Mouse (Mus musculus) yolk sac, embryonic 10.5 days (tissue): ENCODE data around the gene Hectd4.
A peak's percentile ranks its signal among the peaks of the same experiment; 100 is the strongest.
"Not testable (repeated sequence)": the region's sequence is repeated elsewhere in the genome, so short reads cannot be mapped to it uniquely, and the experiment has no call there.

Experiments used
- DNase-seq: peaks from one replicate; pipeline ENCODE4 v3.0.0-alpha.2; 2017; ENCODE audit warnings: low spot score

Gene Hectd4

DNA sequence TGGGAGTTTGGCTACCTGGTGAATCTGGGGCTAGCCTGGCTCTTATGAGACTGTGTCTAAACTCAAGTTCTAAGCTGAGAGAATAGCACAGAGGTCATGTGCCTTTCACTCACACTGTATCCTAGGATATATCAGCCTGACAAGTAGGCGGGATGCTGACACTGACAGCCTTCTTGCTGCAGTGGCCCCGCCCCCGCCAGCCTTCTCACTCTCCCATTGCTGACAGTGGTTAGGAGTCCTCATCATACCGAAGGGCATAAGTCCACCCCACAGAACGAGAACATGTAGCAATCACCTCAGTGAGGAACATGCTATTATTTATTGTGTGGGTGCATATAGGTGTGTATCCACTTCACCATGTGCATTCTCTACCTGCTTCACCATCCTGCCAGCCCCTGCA, 64.8 kb downstream of the Hectd4 start:
- DNase-seq, result no peak

DNA sequence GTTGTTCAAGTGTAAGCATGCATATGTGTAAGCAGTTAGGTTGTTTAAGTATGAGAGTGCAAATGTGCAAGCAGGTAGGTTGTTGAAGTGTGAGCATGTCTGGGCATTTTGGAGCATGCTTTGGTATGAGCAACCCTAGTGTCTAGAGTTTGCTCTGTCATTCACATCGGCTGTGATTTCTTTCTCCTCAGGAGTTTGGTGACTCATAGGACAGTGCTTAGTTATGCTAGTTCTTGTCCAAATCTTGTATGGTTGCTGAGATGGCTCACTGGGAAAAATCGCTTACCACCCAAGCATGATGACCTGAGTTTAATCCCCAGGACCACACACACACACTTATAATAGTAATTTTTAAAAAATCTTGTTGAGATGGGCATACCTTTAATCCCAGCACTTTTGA, 67.2 kb downstream of the Hectd4 start:
- no peak for DNase-seq

GRCm38 (mm10) chr5:121290289-121290688, 70.3 kb downstream of the Hectd4 start:
- no peak for DNase-seq

DNA sequence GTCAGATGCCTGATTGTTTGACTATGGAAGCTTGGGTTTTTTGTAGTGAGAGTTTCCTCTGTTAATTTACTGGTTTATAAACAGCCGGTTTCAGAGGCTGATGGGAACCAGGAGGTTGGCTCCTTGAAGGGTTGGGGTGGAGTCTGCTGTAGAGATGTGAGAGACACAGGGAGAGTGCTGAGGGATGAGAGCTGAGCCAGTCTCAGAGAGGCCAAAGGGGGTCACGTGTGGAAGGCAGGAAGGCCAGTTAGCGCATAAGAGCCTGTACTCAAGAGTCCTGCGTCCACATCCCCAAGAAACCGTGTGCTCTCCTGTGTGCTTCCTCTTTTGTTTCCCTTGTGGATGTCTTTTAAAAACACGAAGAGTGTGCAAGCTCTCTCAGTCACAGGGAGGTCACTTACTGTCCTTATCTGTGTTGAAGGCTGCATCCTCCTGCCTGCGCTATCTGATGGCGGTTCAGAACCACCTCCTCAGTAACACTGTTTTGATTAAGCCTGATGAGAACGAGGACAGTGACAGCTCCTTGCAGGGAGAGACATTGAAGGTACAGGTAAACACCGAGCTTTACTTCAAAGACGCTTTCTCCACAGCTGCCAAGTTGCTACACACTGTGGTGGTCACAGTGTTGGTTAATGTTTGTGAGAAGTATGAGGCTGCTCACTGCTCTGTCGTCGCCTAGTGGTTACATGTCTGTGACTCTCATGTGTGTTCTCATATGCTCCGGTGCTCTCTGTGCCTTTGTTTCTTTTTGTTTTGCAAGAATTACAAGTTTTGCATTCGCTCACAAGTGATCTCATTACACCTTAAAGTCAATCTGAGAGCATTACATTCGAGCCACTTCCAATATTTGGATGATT, 72.5 kb downstream of the Hectd4 start:
- DNase-seq, result peak; percentile 7

GRCm38 (mm10) chr5:121305009-121305408, 85.0 kb downstream of the Hectd4 start:
- no peak for DNase-seq

GRCm38 (mm10) chr5:121307620-121308019, 87.6 kb downstream of the Hectd4 start:
- DNase-seq, result no peak

DNA sequence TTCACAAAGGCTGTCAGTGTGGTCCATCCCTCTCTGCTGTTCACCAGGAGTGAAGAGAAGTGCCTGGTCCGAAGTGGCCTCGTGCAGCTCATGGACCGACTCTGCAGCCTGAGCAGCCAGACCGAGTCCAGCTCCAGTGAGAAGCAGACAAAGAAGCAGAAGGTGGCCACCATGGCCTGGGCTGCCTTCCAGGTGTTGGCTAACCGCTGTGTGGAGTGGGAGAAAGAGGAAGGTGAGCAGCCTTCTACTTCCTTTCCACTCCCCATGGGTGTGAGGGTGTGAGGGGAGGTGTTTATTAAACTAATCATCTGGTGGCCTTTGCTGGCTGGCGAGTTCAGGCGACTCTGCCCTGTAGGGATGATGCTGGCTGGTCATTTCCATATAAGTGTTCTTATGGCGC, 91.6 kb downstream of the Hectd4 start:
- no peak for DNase-seq

- no peak for DNase-seq
Observed at GRCm38 (mm10) chr5:121313764-121314474, 93.9 kb downstream of the Hectd4 start.

DNA sequence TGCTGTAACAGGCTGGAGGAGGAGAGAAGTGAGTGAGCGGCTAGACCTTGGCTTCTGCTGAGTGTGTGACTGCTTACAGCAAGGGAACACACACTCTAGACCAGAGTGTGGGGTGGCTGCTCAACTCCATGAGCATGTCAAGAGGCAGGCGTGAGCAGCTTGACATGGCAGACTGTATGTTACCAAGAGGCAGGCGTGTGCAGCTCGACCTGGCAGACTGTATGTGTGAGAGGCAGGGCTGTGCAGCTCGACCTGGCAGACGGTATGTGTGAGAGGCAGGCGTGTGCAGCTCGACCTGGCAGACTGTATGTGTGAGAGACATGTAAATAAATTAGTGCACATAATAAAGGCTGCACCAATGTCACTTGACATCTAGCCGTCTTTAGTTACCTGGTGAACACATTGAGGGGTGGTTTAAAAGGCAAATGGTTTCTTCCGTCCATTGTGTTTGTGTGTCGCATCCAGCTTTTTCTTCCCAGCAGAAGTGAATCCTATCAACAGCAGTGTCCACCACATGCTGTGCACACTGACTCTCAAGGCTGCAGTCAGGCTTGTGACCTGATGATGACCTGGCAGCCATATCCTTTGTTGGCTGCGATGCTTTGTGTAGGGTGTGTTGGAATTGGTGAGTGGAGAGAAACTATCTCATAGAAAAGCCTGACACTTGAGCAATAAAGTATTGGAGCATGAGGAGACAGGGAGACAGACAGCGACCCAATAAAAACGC, 106.2 kb downstream of the Hectd4 start:
- no peak for DNase-seq

DNA sequence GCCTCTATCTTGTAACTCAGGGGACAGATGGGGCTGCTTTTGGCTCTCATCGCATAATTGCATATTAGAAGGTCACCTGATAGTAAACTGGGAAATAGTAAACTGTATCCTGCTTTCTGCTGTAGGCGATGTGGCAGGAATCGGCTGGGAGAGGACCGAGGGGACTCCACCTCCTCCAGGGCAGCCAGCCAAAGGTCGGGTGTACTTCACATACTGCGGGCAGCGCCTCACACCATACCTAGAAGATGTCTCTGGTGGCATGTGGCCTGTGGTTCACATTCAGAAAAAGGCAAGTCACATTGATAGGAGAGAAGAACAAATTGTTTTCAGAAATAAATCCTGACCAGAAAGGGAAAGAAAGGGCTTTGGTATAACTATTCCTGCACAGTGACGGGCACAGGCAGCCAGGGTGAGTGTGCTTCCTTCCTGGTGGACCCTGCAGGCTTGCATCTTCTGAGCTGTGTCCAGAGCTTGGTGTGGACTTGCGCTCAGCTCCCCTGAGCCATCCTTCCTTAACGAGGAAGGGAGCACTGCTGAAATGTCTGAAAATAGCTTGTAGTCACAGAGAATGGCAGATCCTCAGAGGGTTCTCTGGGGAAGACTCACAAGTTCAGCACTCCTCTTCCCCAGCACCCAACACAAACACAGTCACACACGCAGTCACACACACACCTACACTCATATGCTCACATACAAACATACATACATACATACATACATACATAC, 109.5 kb downstream of the Hectd4 start:
- no peak for DNase-seq

GRCm38 (mm10) chr5:121330154-121330816, 110.3 kb downstream of the Hectd4 start:
- DNase-seq, result not testable (repeated sequence)

- no peak for DNase-seq
Observed at GRCm38 (mm10) chr5:121331731-121332130, 111.7 kb downstream of the Hectd4 start.

GRCm38 (mm10) chr5:121333976-121334375, 114.0 kb downstream of the Hectd4 start:
- DNase-seq, result peak; percentile 57

DNA sequence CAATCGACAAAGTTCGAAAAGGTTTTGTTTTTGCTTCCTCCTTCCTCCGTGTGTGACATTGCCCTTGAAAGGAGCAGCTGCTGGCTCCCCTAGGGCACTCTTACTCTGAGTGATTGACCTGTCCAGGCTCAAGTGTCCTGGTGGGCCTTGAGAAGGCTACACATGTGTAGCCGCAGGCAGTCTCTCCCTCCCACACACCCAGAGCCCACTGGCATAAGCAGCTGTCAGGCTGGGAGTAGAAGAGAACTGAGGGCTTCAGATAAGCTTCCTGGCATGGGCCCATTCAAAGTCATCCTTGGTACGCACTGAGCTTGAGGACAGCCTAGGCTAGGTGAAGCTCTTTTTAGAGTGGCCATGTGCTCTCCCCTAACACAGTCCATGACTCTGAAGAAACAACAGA, 114.4 kb downstream of the Hectd4 start:
- no peak for DNase-seq

- DNase-seq, result no peak
Observed at GRCm38 (mm10) chr5:121335426-121335825, 115.4 kb downstream of the Hectd4 start.

GRCm38 (mm10) chr5:121336009-121336408, 116.0 kb downstream of the Hectd4 start:
- no peak for DNase-seq

GRCm38 (mm10) chr5:121336776-121337175, 116.8 kb downstream of the Hectd4 start:
- DNase-seq, result no peak

GRCm38 (mm10) chr5:121339507-121340230, 119.7 kb downstream of the Hectd4 start:
- DNase-seq, result no peak

GRCm38 (mm10) chr5:121340965-121341473, 121.0 kb downstream of the Hectd4 start:
- DNase-seq, result peak; percentile 28

DNA sequence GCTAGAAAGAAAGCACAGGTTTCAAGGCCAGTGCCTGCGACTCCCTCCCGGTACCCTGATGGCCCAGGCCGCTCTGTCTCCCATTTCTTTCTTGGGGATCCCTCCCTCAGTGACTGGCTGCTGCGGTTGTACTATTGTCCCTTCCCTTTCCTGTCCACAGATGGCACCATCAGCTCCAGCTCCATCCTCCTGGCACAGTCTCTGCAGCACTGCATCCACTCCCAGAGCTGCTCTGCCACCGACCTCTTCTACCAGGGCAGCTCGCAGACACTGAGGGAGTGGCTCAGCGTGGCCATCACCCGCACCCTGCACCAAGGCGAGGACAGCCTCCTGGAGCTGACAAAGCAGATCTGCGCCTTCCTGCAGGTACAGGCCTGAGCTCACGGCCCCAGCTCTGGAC, 122.5 kb downstream of the Hectd4 start:
- no peak for DNase-seq

DNA sequence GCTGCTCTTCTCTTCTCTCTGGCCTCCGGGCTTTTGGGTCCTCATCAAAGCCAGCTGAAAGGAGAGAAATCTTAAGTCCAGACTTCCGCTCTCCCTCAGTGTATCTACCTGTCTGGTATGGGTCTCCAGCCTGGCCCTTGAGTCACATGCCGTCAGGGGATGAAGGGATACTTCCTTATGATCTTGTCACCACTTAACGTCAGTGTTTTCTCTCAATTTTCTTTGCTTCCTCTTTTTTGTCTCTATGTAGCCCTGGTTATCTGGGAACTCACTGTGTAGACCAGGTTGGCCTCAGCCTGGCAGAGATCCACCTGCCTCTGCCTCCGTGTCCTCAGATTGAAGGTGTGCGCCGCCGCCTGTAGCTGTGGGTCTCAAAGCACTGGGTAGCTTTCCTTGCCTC, 124.0 kb downstream of the Hectd4 start:
- DNase-seq, result no peak
